Mouse (Mus musculus): ENCODE measurements at regions not wholly inside any gene's neighbourhood (a gene's known extent, or its start where the extent isn't known, plus 50 kb on each side); places are given as distances from the start of the nearest gene placed in this dataset.
A peak's percentile ranks its signal among the peaks of the same experiment; 100 is the strongest.

- Histone ChIP-seq H3K4me3 (ENCODE audit: extremely low read depth, insufficient read depth, insufficient read length) (no peak overlapping the region), H3K27me3 (ENCODE audit: control insufficient read depth, insufficient read depth, low read length) (no peaks in the 10 kb centered on the region), H3K36me3 (ENCODE audit: control insufficient read depth, insufficient read depth, low read length) (no peaks in the 10 kb centered on the region), H3K4me1 (ENCODE audit: control insufficient read depth, insufficient read depth, insufficient read length) (peaks cover 5% of the 10 kb centered on the region; the same call in 1 of the 2 replicates), H3K27ac (ENCODE audit: insufficient read depth, low read length) (no peak overlapping the region)
- DNase-seq (ENCODE audit: low read depth in 1 of 2, low spot score in 2 of 2), result no peak
- 54% methylated on average over 5 of the region's 5 CpGs for WGBS
- no peak for TF ChIP-seq POLR2A (IDR thresholded peaks at IDR 0.05; ENCODE audit: low read depth, low read length)
- TF ChIP-seq CTCF (IDR thresholded peaks at IDR 0.05; ENCODE audit: extremely low read depth, insufficient read depth, insufficient read length, insufficient replicate concordance), result no peak
These were observed 199.7 kb upstream of the Eef2kmt start for GRCm38 (mm10) chr16:5455352-5455965.

- Histone ChIP-seq H3K36me3 (ENCODE audit: control insufficient read depth, insufficient read depth, low read length) (no peaks in the 10 kb centered on the region), H3K4me3 (ENCODE audit: extremely low read depth, insufficient read depth, insufficient read length) (no peak overlapping the region), H3K4me1 (ENCODE audit: control insufficient read depth, insufficient read depth, insufficient read length) (peaks cover 5% of the 10 kb centered on the region; the same call in 1 of the 2 replicates), H3K27ac (ENCODE audit: insufficient read depth, low read length) (peak overlapping the region; percentile 38; the same call in 1 of the 2 replicates), H3K27me3 (ENCODE audit: control insufficient read depth, insufficient read depth, low read length) (no peaks in the 10 kb centered on the region)
- DNase-seq (ENCODE audit: low read depth in 1 of 2, low spot score in 2 of 2), result no peak
- TF ChIP-seq POLR2A (IDR thresholded peaks at IDR 0.05; ENCODE audit: low read depth, low read length) (no peak), CTCF (IDR thresholded peaks at IDR 0.05; ENCODE audit: extremely low read depth, insufficient read depth, insufficient read length, insufficient replicate concordance) (no peak)
- WGBS, result 21% methylated on average over 6 of the region's 6 CpGs
These were observed 198.5 kb upstream of the Eef2kmt start for GRCm38 (mm10) chr16:5454243-5454642.

GRCm38 (mm10) chr16:5452971-5453370 is 197.2 kb upstream of the Eef2kmt start:
- peaks cover 5% of the 10 kb centered on the region; the same call in 1 of the 2 replicates for H3K4me1 ChIP-seq (ENCODE audit: control insufficient read depth, insufficient read depth, insufficient read length)
- TF ChIP-seq POLR2A (IDR thresholded peaks at IDR 0.05; ENCODE audit: low read depth, low read length) (no peak), CTCF (IDR thresholded peaks at IDR 0.05; ENCODE audit: extremely low read depth, insufficient read depth, insufficient read length, insufficient replicate concordance) (no peak)
- H3K4me3 ChIP-seq (ENCODE audit: extremely low read depth, insufficient read depth, insufficient read length), result no peak overlapping the region
- DNase-seq (ENCODE audit: low read depth in 1 of 2, low spot score in 2 of 2), result peak in 1 of 2 experiments; percentile 22
- peak overlapping the region; percentile 37 for H3K27ac ChIP-seq (ENCODE audit: insufficient read depth, low read length)
- no peaks in the 10 kb centered on the region for H3K36me3 ChIP-seq (ENCODE audit: control insufficient read depth, insufficient read depth, low read length)
- WGBS, result 43% methylated on average over 6 of the region's 6 CpGs
- no peaks in the 10 kb centered on the region for H3K27me3 ChIP-seq (ENCODE audit: control insufficient read depth, insufficient read depth, low read length)

GRCm38 (mm10) chr16:5445776-5446175 is 190.0 kb upstream of the Eef2kmt start:
- peak in 1 of 2 experiments; percentile 30 for DNase-seq (ENCODE audit: low read depth in 1 of 2, low spot score in 2 of 2)
- H3K36me3 ChIP-seq (ENCODE audit: control insufficient read depth, insufficient read depth, low read length), result no peaks in the 10 kb centered on the region
- 49% methylated on average over 6 of the region's 6 CpGs for WGBS
- no peak overlapping the region for H3K4me3 ChIP-seq (ENCODE audit: extremely low read depth, insufficient read depth, insufficient read length)
- H3K27me3 ChIP-seq (ENCODE audit: control insufficient read depth, insufficient read depth, low read length), result no peaks in the 10 kb centered on the region
- no peak for TF ChIP-seq POLR2A (IDR thresholded peaks at IDR 0.05; ENCODE audit: low read depth, low read length)
- no peak for TF ChIP-seq CTCF (IDR thresholded peaks at IDR 0.05; ENCODE audit: extremely low read depth, insufficient read depth, insufficient read length, insufficient replicate concordance)
- no peak overlapping the region for H3K27ac ChIP-seq (ENCODE audit: insufficient read depth, low read length)
- H3K4me1 ChIP-seq (ENCODE audit: control insufficient read depth, insufficient read depth, insufficient read length), result no peaks in the 10 kb centered on the region

GRCm38 (mm10) chr16:5444785-5445184 is 189.0 kb upstream of the Eef2kmt start:
- no peaks in the 10 kb centered on the region for H3K27me3 ChIP-seq (ENCODE audit: control insufficient read depth, insufficient read depth, low read length)
- H3K4me1 ChIP-seq (ENCODE audit: control insufficient read depth, insufficient read depth, insufficient read length), result no peaks in the 10 kb centered on the region
- TF ChIP-seq POLR2A (IDR thresholded peaks at IDR 0.05; ENCODE audit: low read depth, low read length) (no peak), CTCF (IDR thresholded peaks at IDR 0.05; ENCODE audit: extremely low read depth, insufficient read depth, insufficient read length, insufficient replicate concordance) (no peak)
- 13% methylated on average over 2 of the region's 2 CpGs for WGBS
- DNase-seq (ENCODE audit: low read depth in 1 of 2, low spot score in 2 of 2), result no peak
- H3K4me3 ChIP-seq (ENCODE audit: extremely low read depth, insufficient read depth, insufficient read length), result no peak overlapping the region
- H3K36me3 ChIP-seq (ENCODE audit: control insufficient read depth, insufficient read depth, low read length), result no peaks in the 10 kb centered on the region
- H3K27ac ChIP-seq (ENCODE audit: insufficient read depth, low read length), result no peak overlapping the region

GRCm38 (mm10) chr16:5439717-5440116 is 183.9 kb upstream of the Eef2kmt start:
- WGBS, result 88% methylated on average over 2 of the region's 2 CpGs

GRCm38 (mm10) chr16:5438405-5438804 is 182.6 kb upstream of the Eef2kmt start:
- H3K36me3 ChIP-seq (ENCODE audit: control insufficient read depth, insufficient read depth, low read length), result no peaks in the 10 kb centered on the region
- no peak overlapping the region for H3K27ac ChIP-seq (ENCODE audit: insufficient read depth, low read length)
- no peak for DNase-seq (ENCODE audit: low read depth in 1 of 2, low spot score in 2 of 2)
- WGBS, result 41% methylated on average over 2 of the region's 2 CpGs
- H3K4me3 ChIP-seq (ENCODE audit: extremely low read depth, insufficient read depth, insufficient read length), result no peak overlapping the region
- H3K27me3 ChIP-seq (ENCODE audit: control insufficient read depth, insufficient read depth, low read length), result no peaks in the 10 kb centered on the region
- TF ChIP-seq POLR2A (IDR thresholded peaks at IDR 0.05; ENCODE audit: low read depth, low read length), result no peak
- TF ChIP-seq CTCF (IDR thresholded peaks at IDR 0.05; ENCODE audit: extremely low read depth, insufficient read depth, insufficient read length, insufficient replicate concordance), result no peak
- no peaks in the 10 kb centered on the region for H3K4me1 ChIP-seq (ENCODE audit: control insufficient read depth, insufficient read depth, insufficient read length)

More at GRCm38 (mm10) chr16:5439717-5440116, 183.9 kb upstream of the Eef2kmt start:
- Histone ChIP-seq H3K4me3 (ENCODE audit: extremely low read depth, insufficient read depth, insufficient read length) (no peak overlapping the region), H3K36me3 (ENCODE audit: control insufficient read depth, insufficient read depth, low read length) (no peaks in the 10 kb centered on the region), H3K27ac (ENCODE audit: insufficient read depth, low read length) (no peak overlapping the region), H3K4me1 (ENCODE audit: control insufficient read depth, insufficient read depth, insufficient read length) (no peaks in the 10 kb centered on the region), H3K27me3 (ENCODE audit: control insufficient read depth, insufficient read depth, low read length) (no peaks in the 10 kb centered on the region)
- TF ChIP-seq POLR2A (IDR thresholded peaks at IDR 0.05; ENCODE audit: low read depth, low read length), result no peak
- TF ChIP-seq CTCF (IDR thresholded peaks at IDR 0.05; ENCODE audit: extremely low read depth, insufficient read depth, insufficient read length, insufficient replicate concordance), result no peak
- DNase-seq (ENCODE audit: low read depth in 1 of 2, low spot score in 2 of 2), result no peak

Data from spleen, adult 2 months (tissue).